Mouse (Mus musculus) bone marrow, adult 2 months (tissue): ENCODE measurements around the gene Tdgf1.

Experiments used
- CTCF ChIP-seq: fragments of 200-500 bp; IDR thresholded peaks from 2 replicates; pipeline ENCODE4 v1.5.1; 2011; ENCODE audit warnings: low read length, control low read depth; ENCODE audit not compliant: control insufficient read depth, insufficient read depth
- POLR2A ChIP-seq: fragments of 200-500 bp; IDR thresholded peaks from 2 replicates; pipeline ENCODE4 v1.6.1; 2011; ENCODE audit warnings: low read depth, mild to moderate bottlenecking, control low read depth, low read length, borderline replicate concordance; ENCODE audit not compliant: control insufficient read depth

- TF ChIP-seq CTCF: no peak
- no peak for TF ChIP-seq POLR2A
Measured at GRCm38 (mm10) chr9:110902271-110902670, 43.7 kb downstream of the Tdgf1 start.
